Mouse (Mus musculus) testis, adult 2 months (tissue): ENCODE measurements around the gene Heatr6.

Experiments used
- CTCF ChIP-seq: fragments of 200-500 bp; IDR thresholded peaks from 2 replicates; pipeline ENCODE4 v1.5.1; 2012; ENCODE audit warnings: low read depth, mild to moderate bottlenecking, inconsistent platforms, low read length, moderate library complexity; ENCODE audit not compliant: control insufficient read depth, insufficient read depth, insufficient replicate concordance
- POLR2A ChIP-seq: fragments of 200-500 bp; IDR thresholded peaks from 2 replicates; pipeline ENCODE4 v1.6.1; 2012; ENCODE audit warnings: low read depth, mild to moderate bottlenecking, inconsistent platforms, low read length, moderate library complexity; ENCODE audit not compliant: control insufficient read depth

GRCm38 (mm10) chr11:83742731-83743355 lies 10.7 kb upstream of the Heatr6 start:
- TF ChIP-seq CTCF, result no peak
- TF ChIP-seq POLR2A, result no peak
